Mouse (Mus musculus) lung, postnatal 25 days (tissue): ENCODE measurements at regions not wholly inside any gene's neighbourhood (a gene's known extent, or its start where the extent isn't known, plus 50 kb on each side); places are given as distances from the start of the nearest gene placed in this dataset.
A peak's percentile ranks its signal among the peaks of the same experiment; 100 is the strongest.

Experiments used
- DNase-seq: peaks from one replicate; pipeline ENCODE4 v3.0.0; 2022; ENCODE audit warnings: low spot score

- no peak for DNase-seq
These were observed 92.0 kb downstream of the Cdc5l start for GRCm38 (mm10) chr17:45341573-45341972.

GRCm38 (mm10) chr17:45340851-45341250 is 92.7 kb downstream of the Cdc5l start:
- no peak for DNase-seq

- no peak for DNase-seq
These were observed 94.3 kb downstream of the Cdc5l start for GRCm38 (mm10) chr17:45339226-45339625.

GRCm38 (mm10) chr17:45338086-45338485 is 95.5 kb downstream of the Cdc5l start:
- DNase-seq = no peak

- DNase-seq = no peak
These were observed 97.9 kb downstream of the Cdc5l start for GRCm38 (mm10) chr17:45335586-45336151.

GRCm38 (mm10) chr17:45334732-45335381 is 98.7 kb downstream of the Cdc5l start:
- DNase-seq = no peak

- no peak for DNase-seq
These were observed 101.2 kb downstream of the Cdc5l start for GRCm38 (mm10) chr17:45332321-45332720.

- DNase-seq = no peak
These were observed 104.3 kb downstream of the Cdc5l start for GRCm38 (mm10) chr17:45329241-45329640.

GRCm38 (mm10) chr17:45326726-45327125 is 106.8 kb downstream of the Cdc5l start:
- DNase-seq = no peak

GRCm38 (mm10) chr17:45326173-45326572 is 107.4 kb downstream of the Cdc5l start:
- no peak for DNase-seq

GRCm38 (mm10) chr17:45322842-45323241 is 110.7 kb downstream of the Cdc5l start:
- no peak for DNase-seq

GRCm38 (mm10) chr17:45320074-45320473 is 113.5 kb downstream of the Cdc5l start:
- DNase-seq = no peak

- DNase-seq = no peak
These were observed 115.1 kb downstream of the Cdc5l start for GRCm38 (mm10) chr17:45318211-45319076.

GRCm38 (mm10) chr17:45312510-45313266 is 120.8 kb downstream of the Cdc5l start:
- peak; percentile 62 for DNase-seq

GRCm38 (mm10) chr17:45306506-45306905 is 127.0 kb downstream of the Cdc5l start:
- no peak for DNase-seq

- DNase-seq = no peak
These were observed 130.4 kb downstream of the Cdc5l start for GRCm38 (mm10) chr17:45303183-45303582.

GRCm38 (mm10) chr17:45298355-45298754 is 135.2 kb downstream of the Cdc5l start:
- no peak for DNase-seq

- no peak for DNase-seq
These were observed 135.7 kb downstream of the Cdc5l start for GRCm38 (mm10) chr17:45297860-45298259.

- DNase-seq = no peak
These were observed 137.2 kb downstream of the Cdc5l start for GRCm38 (mm10) chr17:45296363-45296762.

GRCm38 (mm10) chr17:45294886-45295285 is 138.7 kb downstream of the Cdc5l start:
- DNase-seq = no peak

GRCm38 (mm10) chr17:45294256-45294865 is 139.2 kb downstream of the Cdc5l start:
- no peak for DNase-seq

- DNase-seq = no peak
These were observed 140.7 kb downstream of the Cdc5l start for GRCm38 (mm10) chr17:45292883-45293282.
